Mouse (Mus musculus) ovary, adult 18-20 months (tissue): ENCODE measurements around the gene Slc44a5.

Experiments
- DNase-seq: peaks from one replicate; pipeline ENCODE4 v3.0.0; 2022; ENCODE audit warnings: low spot score, mixed read lengths

The Slc44a5 gene

DNA sequence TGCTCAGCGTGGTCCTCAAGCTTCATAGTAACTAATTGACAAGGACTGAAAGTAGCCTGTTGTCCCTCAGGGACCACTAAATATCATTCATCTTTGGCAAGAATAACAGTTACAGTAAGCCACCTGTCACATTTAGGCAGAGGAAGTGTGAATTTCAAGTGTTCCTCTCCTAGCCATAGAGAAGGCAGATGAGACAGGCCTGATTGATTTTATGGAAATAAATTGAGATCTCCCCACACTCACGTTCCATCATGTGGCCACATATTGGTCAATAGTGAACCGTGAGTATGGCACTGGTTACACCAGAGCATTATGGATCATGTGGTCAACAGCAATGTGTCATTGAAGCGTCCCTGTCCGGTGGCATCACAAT is 199.3 kb downstream of the Slc44a5 start:
- DNase-seq = no peak

DNA sequence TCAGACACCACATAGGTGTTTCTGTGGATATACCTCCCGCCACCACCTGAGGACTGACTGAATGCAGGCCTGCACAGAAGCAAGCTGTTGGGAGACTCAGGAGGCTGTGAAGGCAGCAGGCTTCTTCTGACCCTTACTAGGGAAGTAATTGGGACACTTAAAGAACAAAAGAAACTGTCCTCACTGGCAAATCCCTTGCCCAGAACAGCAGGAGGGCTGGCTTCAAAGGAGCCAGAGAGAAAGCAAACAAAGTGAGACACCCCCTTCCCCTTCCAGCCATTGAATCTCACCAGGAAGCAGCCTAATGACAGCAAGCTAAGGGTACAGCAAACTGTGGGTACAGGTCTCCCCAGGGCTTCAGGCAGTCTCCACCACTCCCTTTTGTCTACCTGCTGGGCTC is 200.3 kb downstream of the Slc44a5 start:
- no peak for DNase-seq

DNA sequence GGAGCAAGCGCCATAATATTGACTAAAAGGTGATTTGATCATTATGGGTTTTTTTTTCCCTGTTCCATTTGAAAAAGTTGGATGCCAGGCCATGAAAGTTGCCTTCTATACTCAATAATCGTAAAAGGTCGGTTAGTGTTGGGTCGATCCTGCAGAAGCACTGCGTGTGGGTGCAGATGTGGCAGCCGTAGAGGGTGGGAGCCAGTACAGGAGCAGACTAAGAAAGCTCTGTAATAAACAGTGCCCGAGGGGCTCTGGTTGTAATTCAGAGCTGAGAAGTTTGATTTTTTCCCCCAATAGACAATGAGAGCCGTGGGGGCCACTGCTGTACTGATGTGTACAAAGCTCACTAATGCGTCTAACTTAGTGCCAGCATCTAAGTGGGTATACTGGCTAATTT is 200.8 kb downstream of the Slc44a5 start:
- no peak for DNase-seq

DNA sequence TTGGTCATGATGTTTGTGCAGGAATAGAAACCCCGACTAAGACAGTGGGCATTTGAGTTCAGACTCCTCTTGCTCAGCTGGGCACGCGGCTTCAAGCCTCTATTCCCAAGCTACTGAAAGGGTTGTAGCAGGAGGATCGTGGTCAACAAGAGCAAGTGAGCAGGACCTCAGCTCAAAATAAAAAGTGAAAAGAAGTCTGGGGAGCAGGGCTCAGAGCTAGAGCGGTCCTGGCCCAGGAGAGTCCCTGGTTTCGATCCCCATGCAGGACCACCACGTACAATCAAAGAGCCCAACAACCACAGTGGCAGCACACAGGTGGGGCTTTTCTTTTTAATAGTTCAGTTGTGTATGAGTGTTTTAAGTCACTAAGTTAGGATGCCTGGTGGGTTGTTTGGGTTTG is 201.5 kb downstream of the Slc44a5 start:
- DNase-seq = no peak

DNA sequence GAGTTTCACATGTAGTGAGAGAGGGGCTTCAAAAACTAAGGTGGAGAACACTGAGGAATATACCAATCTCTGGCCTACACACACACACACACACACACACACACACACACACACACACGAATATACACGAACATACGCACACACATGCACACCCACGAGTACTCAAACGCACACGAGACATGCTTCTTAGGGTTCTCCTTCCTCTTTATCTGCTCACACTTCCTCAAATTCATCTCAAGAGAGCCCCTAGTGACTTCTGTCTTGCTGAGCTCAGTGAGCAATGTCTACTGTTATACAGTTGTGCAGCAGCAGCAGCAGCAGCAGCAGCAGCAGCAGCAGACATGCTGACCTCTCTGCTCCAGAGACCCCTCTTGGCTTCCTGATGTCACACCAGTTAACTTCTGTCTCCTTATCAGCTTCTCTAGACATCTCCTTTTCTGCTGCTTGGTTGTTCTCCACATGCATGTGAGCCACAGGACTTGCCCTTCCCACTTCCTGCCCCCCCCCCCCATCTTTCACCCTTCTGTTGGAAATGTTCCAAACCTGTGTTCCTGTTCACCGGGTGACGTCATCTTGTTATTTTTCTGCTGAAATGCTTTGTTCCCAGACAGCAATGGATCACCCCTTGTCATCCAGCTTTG is 204.5 kb downstream of the Slc44a5 start:
- DNase-seq = no peak

DNA sequence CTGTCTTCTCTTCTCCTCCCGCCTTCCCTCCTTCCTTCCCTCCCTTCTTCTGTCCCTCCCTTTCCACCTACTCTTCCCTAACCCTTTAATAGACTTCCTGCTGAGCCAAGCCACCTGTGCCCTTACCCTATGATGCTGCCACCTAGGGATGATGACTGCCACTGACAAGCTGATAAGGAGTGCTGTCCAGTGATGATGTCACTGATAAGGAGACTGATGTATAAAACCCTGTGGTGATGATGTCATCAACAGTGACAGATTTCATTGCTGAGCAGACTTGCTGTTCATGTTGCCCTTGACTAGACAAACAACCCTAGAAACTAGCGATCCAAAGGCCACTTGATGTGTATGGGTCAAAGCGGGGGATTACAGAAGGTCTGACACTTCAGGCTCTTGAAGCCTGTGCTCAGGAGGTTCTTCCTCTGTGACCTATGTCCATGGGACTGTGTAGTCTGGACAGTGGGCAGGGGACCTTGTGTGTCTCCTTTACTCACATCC is 206.2 kb downstream of the Slc44a5 start:
- DNase-seq = no peak

DNA sequence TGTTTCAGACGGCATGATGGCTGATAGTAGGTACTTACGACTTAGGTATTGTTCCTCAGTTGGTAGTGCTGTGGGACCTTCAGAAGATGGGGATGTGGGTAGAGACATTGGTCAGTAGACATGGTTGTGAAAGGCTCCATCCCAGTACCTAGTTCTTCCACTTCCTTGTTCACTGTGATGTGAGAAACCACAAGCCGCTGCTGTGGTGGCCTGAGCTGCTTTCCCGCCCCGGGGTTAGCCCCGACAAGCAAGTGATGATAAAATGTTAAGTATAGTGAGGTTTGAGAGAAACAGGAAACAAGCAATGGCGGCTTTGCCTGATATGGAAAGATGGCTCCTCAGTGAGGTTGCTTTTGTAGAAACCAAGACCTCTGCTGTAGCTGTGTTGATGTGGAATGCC is 209.8 kb downstream of the Slc44a5 start:
- DNase-seq = no peak

DNA sequence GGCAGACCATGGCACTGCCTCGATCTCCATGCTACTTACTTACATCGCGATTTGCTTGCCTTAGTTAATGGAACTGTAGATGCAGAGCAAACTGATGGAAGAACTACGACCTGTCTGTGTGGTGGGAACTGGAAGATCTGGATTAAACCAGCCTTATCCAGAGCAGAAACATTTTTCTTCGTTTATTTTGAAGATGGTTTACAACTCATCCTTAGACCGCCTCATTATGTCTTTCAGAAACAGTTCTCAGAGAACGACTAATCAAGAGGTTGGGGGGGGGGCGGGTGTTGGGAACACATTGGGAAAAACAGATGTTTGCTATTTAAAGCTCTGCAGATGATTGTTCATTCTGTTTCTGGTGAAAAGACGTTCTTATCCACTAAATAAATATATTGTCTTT is 210.7 kb downstream of the Slc44a5 start:
- no peak for DNase-seq

DNA sequence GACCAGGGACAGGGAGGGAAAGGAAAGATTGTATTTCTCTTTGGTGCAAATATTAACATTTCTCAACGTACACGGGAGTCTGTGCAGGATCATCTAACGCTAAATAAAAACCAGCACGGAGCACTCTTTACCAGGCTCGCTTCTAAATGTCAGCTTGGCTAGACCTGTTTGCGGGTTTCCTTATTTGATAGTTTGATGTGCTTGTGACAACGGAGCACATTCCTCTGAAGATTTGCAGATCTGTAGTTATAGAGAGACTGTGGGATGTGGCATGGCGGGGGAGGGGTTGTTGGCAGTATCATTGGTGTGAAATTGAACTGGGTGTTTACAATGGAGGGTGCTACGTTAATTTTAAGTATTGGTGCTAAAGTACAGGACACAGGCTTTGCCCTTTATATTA is 215.4 kb downstream of the Slc44a5 start:
- DNase-seq = no peak

DNA sequence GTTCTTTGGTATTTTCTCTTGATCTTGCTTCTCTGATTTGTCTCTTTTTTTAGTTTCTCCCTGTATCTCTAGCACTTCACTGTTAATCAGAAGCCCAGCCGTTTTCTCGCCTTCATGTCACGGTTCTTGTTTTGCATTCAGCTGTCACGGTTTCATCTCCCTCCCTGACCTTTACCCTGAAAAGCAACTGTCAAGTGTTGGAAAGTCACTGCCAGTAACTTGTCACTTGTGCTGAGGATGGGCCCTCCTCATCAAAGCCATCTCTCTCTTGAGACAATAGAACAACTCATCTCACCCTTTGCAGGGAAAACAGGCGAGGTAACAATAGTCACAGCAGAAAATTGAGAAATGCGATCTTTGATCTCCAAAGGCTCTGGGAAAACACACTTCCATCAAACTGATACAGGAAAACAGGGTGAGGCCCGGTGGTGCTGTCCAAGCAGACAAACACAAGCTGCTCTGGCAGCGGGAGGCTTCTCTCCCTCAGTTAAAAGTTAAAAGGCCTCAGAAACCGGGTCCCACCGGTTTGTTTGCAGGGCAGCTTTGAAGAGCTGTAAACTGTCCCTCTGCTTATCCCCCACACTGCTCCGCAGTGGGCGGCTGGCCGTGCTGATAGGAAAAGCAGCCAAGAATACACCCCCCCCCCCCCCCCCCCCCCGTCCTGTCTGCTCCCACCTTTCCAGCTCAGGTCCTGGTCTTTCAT is 219.2 kb downstream of the Slc44a5 start:
- no peak for DNase-seq

DNA sequence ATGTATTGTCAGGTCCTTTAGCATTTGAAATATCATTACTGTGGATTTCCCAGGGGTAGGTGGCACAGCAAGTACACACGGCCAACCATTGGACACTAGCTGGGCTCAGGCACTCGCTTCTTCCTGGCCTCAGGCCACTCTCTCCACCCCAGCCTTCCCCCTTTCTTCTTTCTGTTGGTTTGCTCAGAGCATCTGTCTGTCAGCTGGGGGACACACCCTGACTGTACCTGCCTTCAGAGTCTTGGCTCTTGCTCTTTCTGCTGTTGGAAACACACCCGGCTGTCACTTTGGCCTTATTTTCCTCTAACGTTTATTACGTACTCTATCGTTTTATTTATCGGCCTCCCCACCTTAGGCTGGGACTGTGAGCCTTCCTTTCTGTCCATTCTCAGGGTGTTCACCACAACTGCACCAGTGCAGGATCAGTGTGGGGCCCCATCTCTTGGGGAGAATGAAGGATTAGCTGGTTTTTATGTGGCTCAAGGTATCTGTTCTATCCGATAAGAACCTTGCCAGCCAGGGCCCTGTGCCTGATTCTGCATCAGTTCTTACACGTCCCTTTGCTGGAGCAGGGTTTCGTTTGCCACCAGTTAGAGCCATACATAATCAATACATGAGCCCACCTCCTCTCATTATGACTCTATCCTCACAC is 220.1 kb downstream of the Slc44a5 start:
- DNase-seq = no peak

DNA sequence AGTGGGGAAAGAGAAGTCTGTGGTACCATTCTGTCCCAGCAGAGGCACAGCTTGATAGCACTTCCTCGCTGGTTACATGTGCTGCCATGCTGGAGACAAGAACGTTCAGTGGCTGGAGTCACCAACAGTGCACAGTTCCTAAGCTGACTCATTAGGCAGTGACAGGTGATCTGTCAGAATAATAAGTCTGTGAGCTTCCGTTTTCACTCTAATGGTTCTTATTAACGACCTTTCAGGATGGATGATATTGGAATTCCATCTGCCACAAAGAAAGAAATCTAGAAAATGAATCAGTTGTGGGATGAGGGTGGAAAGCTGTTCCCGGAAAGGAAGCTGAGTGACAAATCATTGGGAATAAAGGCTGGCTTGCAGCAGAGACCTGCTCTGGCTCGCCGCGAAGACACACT is 227.2 kb downstream of the Slc44a5 start:
- no peak for DNase-seq

DNA sequence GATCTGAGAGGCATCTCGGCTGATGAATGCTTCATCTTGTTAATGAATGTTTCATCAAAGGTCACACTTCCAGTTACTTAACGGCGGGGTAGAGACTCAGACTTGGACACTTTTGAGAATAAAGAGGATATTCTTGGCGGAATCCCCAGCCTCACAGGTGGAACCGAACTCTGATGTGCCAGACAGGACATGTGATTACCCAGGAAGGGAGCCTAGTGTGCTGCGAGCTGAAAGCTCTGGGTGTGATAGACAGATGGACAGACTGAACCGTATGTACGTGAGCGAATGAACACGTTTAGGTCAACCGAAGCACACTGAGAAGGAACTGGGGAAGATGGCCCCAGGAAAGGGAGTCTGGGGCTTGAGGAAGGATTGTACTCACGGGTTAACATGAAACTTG is 228.6 kb downstream of the Slc44a5 start:
- DNase-seq = no peak

DNA sequence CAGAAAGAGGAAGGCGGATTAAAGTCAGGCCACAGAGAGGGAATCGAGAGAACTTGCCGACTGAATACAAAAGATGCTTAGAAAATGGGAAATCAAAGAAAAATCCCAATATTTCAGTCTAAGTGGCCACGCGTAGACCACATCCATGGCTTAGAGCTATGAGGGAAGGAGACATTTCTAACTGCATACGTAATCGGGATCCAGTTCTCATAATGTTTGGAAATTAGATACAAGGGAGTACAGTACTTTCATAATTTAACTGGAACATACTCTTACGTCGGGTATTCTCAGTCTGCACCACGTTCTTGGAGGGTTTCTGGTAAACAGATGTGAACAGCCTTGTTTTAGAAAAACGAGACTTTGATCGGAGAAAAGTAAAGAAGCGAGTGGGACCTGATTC is 229.1 kb downstream of the Slc44a5 start:
- no peak for DNase-seq

DNA sequence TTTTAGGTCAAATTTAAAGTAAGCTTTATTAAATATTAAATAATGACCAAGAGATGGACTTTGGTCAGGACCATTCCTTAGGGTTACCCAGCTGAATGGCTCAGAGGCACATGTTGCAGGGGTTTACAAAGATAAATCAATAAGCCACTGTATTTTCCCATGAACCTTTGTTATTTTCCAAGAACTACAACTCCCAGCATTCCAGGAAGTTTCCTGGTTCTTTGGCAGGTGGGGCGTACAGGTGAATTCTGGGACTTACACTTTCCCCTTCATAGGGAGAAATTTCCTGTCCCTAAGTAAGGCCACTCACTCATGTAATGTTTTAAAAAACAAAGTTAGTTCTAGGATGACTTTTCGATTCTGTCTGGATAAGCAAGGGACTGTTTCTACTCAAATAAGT is 235.2 kb downstream of the Slc44a5 start:
- no peak for DNase-seq

DNA sequence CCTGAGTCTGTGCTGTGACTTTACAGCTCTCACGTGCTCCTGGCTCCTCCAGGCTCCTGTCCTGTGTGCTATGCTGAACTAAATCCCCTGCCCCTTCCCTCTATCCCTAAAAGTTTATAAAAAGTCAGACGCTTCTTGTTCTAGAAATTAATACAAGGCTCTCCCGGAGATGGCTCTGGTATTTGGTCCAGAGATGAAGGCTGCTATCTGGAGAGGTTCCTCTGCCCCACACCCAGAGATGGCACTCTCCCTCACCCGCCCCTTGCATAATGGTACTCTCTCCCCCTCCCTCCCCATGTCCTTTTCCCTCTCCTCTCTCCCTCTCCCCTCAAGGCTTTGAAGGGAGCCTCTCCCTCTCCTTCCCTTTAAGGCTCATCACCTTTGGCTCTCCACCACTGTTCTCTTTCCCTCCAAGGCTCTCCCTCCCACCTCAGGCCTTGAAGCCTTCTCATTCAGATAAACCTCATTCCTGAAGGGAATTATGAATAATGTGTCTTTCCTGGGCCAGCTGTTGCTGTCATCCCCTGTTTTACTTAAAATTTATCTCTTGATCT is 236.0 kb downstream of the Slc44a5 start:
- DNase-seq = no peak

DNA sequence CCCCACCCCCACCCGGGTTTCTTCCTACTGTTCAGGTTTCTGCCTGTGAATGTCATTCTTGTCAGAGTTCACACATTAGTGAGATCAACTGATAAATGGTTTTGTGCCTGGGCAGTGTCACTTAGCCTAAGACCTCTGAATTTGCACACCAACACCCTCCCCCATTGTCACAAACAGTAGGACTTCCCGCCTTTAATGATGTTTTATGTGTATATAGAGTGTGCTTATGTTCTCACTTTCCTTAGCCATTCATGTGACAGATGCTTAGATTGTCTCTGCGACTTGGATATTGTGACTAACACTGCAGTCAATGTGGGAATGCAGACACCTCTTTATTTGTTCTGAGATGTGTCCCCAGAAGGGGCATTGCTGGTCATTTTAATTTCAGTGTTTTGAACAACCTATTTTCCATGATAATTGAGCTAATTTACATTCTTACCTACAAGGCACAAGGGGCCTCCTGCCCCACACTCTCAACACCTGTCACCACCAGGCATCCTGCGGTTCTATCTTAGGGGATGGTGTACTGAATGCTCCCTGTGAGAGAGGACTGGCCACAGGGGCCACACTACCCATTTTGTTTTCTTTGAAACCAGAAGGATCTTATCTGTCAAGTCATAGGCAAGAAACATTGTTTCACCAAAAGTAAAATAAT is 236.7 kb downstream of the Slc44a5 start:
- DNase-seq = no peak

DNA sequence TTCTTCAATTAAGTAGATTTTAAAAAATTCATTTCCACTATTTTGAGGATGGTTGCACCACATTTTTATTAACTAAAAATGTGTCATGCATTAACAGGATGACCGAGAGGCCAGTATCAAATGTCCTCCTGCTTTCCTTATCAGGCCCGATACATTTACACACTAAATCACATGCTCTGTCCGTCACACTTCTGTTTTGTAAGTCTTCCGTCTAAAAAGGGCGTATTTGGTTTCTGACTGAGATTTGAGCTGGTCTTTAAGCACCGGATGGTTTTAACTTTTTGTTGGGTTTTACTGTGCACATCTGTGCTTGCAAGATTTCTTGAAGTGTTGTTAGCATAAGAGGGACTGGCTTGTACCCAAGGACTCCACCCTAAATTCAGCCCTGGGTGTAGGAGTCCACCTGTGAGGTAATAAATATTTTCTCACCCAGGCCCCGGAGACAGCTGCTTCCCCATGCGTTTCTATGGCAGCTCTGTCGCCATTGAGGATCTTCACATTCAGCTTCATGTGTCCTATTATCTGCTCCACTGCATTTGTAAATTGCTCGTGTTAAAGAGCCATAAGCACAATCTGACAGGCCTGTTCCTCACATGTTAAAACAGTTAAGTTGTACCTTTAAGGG is 237.3 kb downstream of the Slc44a5 start:
- no peak for DNase-seq

DNA sequence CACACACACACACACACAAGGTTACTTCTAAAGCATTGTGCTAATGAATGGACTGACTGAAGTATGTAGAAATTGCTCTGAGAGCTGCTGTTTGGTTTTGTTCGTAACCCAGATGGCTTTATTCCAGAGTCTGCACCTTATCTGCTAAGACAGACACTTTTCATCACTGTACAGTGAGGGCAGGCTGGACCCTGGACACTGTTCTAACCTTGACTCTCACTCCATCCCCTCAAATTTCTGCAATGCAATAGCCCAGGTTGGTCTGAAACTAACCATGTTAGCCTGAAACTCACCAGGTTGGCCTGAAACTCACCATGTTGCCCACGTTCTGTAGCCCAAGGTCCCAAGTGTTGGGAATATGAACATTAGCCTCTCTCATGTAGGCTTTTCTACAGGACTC is 239.3 kb downstream of the Slc44a5 start:
- no peak for DNase-seq

DNA sequence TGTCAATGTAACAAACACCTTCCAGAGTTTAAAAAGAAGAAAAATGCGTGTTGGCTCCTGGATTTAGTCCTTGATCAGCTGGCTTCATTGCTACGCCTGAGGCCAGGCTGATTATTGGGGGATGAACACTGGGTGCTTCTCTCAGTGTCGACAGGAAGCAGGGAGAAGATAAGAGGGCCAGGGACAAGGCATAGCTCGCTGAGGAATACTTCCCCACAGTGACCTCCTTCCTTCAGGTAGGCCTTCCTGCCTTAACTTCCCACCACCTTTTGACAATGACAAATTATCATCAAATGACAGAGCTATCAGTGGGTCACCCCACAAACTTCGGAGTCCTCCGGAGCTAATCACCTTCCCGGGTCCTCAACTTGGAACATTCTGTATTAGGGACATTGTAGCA is 242.1 kb downstream of the Slc44a5 start:
- DNase-seq = no peak

DNA sequence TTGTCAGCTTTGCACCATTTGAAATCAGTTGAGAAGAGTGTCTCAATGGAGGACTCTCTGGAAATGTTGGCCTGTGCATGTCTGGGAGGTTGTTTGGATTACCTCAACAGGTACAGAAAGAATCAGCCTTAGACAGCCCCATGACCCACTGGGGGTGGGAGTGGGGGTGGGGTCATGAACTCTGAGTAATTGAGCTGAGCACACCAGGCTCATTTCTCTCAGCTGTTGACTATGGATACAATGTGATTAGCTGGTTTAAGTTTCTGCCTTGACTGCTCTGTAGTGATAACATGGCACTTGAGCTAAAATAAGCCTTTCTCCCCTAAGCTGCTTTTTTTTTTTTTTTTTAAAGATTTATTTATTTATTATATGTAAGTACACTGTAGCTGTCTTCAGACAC is 242.5 kb downstream of the Slc44a5 start:
- no peak for DNase-seq

DNA sequence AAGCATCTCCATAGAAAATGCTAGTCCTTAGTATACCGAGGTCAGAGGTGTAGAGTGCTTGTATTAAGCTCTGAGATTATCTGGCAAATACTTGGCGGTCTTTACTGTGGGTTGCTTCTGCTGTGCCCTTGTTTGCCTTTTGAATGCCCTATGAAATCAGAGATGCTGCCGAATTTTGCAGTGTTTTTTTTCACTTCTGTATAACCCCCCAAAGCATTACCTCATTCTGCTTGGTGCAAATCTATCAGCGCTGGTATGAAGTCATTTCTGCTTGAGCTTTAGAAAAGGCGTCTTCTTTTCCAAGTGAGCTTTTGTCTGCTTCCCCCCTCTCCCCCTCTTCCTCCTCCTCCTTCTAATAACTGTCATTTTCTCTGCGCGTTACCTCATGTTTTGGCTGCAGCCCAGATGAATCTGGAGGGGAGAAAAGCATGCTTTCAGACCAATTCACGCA is 248.9 kb downstream of the Slc44a5 start:
- DNase-seq = no peak
